Mouse (Mus musculus): ENCODE measurements around the gene Zfhx2.
A peak's percentile ranks its signal among the peaks of the same experiment; 100 is the strongest.

DNA sequence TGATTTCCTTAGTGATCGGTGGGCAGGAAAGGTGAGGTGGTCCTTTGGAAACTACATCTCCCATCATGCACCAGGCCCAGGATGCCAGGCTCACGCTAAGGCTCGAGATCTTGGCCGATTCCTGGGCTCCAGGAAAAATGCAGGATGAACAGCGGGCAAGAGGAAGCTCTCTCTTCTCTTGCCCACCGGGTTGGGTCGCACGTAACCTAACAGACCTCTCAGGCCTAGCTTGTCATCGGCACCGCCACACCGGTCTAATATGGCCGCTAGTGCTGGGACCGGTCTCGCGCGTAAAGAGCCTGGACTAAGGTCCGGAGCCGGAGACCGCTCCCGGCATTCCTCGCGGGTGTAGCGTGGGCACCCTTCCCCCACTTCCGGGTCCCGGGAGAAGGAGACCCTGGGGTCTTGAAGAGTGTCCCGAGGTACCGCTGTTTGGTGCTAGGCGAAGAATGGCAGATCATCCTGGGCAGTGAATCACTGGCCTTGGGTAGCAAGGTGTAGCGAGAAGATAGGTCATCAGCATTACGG lies 2.6 kb upstream of the Zfhx2 start, which contains the start of gene Thtpa:
- no peak for TF ChIP-seq ZNF384 (IDR thresholded peaks at IDR 0.05; ENCODE audit: low read depth, low read length)
- TF ChIP-seq CTCF (conservative IDR thresholded peaks at IDR 0.05 in 1 of 2, IDR thresholded peaks at IDR 0.05 in 1 of 2; ENCODE audit: low read depth in 2 of 2, low read length in 2 of 2): no peak
- no peak for TF ChIP-seq TBP (conservative IDR thresholded peaks at IDR 0.05; ENCODE audit: low read depth, low read length)
- peak; percentile 56 for TF ChIP-seq POLR2A (IDR thresholded peaks at IDR 0.05; ENCODE audit: low read depth, low read length)
- TF ChIP-seq MEF2A (IDR thresholded peaks at IDR 0.05; ENCODE audit: borderline replicate concordance, low read depth, low read length): 0 out of 2 replicates have a peak, but pooled peaks have one; percentile 13
- no peak; the same call in 1 of the 2 replicates for TF ChIP-seq MYC (IDR thresholded peaks at IDR 0.05; ENCODE audit: low read depth, low read length)
- peak; percentile 46; the same call in 1 of the 2 replicates for TF ChIP-seq NELFE (IDR thresholded peaks at IDR 0.05; ENCODE audit: low read depth, low read length)
- no peak for TF ChIP-seq RAD21 (IDR thresholded peaks at IDR 0.05; ENCODE audit: low read depth, low read length)
- peak; percentile 68; the same call in 1 of the 2 replicates for TF ChIP-seq MAX (IDR thresholded peaks at IDR 0.05; ENCODE audit: low read length)
- TF ChIP-seq JUND (conservative IDR thresholded peaks at IDR 0.05; ENCODE audit: low read depth, low read length): no peak
- TF ChIP-seq ZC3H11A (IDR thresholded peaks at IDR 0.05; ENCODE audit: low read depth, low read length): no peak
- no peak for TF ChIP-seq JUN (IDR thresholded peaks at IDR 0.05; ENCODE audit: insufficient read depth, low read depth, low read length)
